Mouse (Mus musculus): ENCODE measurements around the gene Plekhm1.

Plekhm1 gene

DNA sequence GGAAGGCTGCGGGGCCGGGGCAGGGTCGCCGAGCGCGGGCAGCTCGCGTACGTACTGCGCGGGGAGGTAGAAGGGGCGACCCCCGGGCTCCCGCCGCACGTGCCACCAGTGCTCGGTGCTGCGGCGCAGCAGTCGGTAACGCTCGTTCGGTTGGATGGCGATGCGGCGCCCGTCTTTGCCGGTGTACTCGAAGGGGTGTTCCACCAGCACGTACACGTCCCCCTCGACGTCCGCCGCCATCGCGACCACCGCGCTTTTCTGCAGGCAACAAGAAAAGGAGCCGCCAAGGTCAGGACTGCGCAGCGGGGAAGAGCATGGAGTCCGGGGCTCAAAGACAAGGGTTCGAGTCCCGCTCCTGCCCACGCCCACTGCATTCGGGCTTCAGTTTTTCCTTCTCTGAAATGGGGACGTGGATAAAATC lies 51.8 kb downstream of the Plekhm1 start:
- DNase-seq = no peak

DNA sequence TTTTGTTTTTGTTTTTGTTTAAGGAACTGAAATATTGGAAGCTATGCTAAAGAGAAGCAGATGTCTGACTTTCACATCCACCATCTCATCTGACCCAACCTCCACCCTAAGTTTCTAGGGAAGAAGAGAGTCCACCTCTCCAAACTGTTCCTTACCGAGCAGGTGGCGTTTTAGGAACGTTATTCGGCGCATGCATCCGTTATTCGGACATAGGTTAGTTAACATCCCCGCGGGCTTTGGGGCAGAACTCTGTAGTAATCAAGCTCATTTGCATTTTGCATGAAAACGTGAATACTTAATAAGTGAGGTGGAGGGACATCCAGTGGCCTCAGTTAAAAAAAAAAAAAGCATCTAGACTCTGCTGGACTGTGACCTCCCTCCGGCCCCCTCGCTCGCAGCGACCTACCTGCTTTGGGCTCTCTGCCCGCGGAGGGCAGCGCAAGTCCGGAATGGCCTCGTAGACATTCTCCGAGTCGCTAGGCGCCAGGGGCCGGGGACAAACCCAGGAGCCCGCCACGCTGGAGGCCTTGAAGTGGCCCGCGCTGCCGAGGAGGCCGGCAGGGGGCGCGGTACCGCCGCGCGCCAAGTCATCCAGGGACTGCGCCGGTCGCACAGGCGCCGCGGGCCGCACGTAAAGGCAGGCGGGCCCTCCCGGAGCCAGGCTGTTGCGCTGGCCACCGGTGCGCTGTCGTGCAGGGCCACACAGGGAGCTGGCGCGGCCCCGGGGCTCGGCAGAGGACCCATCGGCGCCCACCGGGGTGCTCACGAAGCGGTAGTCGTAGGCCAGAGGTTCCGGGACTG lies 52.4 kb downstream of the Plekhm1 start:
- peak; percentile 90 for DNase-seq

- DNase-seq = peak; percentile 84
Observed at GRCm38 (mm10) chr11:103359122-103359521, 53.4 kb downstream of the Plekhm1 start.

GRCm38 (mm10) chr11:103358316-103358715 lies 54.2 kb downstream of the Plekhm1 start:
- no peak for DNase-seq

- DNase-seq = no peak
Observed at GRCm38 (mm10) chr11:103357710-103358109, 54.8 kb downstream of the Plekhm1 start.

DNA sequence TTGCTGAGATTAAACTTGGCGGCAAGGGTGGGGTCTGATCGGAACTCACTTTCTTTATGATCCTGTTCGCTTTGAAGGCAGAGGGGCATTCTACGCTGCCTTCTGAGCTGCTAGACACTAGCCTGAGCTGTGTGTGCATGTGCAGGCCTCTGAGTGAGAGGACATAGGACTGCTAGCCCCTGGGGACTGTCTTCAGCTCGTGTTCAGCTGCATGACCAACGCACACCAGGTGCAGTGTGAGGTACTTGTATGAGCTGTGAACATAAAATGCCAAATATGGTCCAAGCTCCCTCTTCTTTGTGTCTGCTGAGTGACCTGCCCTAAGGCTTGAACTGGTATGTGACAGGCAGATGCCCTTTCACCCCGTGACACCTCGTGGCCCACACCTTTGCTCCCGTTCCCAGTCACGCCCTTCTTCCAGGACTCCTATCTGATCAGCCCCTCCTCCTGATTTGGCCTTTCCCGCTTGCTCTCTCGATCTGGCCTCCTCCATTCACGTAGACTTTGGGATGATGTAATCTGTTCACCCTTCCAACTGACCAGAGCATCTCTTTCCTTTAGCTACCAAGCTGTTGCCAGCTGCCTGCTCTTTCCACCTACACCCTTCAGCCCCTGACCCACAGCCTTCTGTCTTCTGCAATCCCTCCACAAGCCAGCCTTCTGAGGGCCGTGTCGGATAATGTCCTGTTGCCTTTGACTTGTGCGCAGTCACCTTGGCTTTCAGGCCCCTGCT lies 55.4 kb downstream of the Plekhm1 start:
- DNase-seq = no peak

DNA sequence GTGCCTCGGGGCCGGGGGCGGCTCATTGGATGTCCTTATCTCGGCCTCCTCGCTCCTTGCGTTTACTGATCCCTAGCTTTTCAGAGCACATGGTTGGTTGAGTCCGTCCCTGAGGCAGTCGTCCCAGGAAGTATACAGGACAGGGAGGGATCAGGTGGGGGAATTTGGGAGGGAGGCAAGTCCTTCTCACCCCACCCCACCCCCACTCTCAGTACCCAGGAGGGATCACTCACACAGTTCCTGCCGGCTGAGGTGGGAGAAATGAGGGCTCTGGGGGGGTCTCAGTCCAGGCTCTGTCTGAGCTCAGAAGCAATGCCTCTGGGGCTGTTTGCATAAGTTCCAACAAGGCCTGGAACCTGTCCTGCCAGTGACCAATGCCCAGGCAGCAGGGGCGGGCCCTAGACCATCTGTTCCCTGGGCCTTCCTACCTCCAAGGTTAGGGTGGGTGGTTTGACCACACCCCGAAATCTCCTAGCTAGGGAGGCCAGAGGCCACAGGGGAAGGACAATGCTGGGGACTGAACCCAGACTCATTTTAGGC lies 56.4 kb downstream of the Plekhm1 start:
- DNase-seq = no peak

DNA sequence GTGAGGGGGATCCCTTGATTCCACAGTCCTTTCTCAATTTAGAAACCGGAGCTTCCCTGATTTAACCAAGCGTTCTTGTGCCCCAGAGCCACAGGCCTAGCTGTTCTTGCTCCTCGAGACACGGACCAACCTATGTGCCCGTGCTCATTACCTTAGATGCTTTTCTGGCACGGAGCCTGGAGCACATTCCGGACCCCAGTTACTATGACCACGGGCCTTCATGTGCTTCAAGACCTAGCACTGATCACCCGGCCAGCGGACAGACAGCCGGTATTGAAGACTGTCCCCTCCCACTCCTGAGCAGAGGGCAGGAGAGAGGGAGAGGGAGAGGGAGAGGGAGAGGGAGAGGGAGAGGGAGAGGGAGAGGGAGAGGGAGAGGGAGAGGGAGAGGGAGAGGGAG lies 57.2 kb downstream of the Plekhm1 start:
- no peak for DNase-seq

GRCm38 (mm10) chr11:103354033-103354432 lies 58.5 kb downstream of the Plekhm1 start:
- DNase-seq = no peak

- DNase-seq = no peak
Observed at GRCm38 (mm10) chr11:103352239-103352814, 60.2 kb downstream of the Plekhm1 start.

GRCm38 (mm10) chr11:103350711-103351315 lies 61.7 kb downstream of the Plekhm1 start:
- DNase-seq = no peak

DNA sequence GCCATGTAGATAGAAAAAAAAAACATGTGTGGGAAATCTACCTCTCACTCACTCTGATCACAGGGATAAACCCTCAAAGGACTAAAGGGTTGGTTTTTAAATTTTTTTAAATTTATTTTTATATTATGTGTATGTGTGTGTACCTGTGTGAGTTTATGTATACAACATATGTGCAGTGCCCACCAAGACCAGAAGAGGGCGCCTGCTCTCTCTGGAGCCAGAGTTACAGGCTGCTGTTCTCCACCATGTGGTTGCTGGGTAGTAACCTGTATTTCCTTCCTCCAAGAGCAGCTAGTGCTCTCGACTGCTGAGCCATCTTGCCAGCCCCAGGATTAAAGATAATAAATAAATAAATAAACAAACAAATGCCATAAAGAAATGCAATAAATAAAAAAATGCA lies 62.8 kb downstream of the Plekhm1 start:
- no peak for DNase-seq

- DNase-seq = peak; percentile 78
Observed at GRCm38 (mm10) chr11:103346657-103347056, 65.8 kb downstream of the Plekhm1 start.

- DNase-seq = no peak
Observed at GRCm38 (mm10) chr11:103346236-103346635, 66.3 kb downstream of the Plekhm1 start.

GRCm38 (mm10) chr11:103345408-103346091 lies 66.9 kb downstream of the Plekhm1 start:
- DNase-seq = no peak

- no peak for DNase-seq
Observed at GRCm38 (mm10) chr11:103344494-103345332, 67.8 kb downstream of the Plekhm1 start.

DNA sequence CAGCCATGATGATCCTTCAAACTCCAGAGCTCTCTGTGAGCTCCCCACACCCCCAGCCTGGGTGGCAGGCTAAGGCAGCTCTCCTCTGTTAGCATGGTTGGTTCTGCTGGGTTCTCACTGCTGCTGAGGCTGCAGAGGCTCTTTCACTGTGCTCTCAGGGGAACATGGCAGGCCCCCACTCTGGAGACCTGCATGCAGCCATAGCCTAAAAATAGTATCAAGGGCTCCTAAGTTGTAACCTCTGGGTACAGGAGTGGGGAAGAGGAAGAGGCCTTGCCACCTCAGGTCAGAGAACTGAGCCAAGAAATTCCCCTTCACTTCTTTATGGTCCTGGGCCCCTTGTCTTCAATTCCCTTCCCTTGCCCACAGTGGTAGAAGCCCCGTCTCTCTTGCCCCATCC lies 68.6 kb downstream of the Plekhm1 start:
- no peak for DNase-seq

- no peak for DNase-seq
Observed at GRCm38 (mm10) chr11:103343063-103343462, 69.4 kb downstream of the Plekhm1 start.

GRCm38 (mm10) chr11:103340677-103341076 lies 71.8 kb downstream of the Plekhm1 start:
- DNase-seq = no peak

- DNase-seq = no peak
Observed at GRCm38 (mm10) chr11:103340130-103340529, 72.4 kb downstream of the Plekhm1 start.

DNA sequence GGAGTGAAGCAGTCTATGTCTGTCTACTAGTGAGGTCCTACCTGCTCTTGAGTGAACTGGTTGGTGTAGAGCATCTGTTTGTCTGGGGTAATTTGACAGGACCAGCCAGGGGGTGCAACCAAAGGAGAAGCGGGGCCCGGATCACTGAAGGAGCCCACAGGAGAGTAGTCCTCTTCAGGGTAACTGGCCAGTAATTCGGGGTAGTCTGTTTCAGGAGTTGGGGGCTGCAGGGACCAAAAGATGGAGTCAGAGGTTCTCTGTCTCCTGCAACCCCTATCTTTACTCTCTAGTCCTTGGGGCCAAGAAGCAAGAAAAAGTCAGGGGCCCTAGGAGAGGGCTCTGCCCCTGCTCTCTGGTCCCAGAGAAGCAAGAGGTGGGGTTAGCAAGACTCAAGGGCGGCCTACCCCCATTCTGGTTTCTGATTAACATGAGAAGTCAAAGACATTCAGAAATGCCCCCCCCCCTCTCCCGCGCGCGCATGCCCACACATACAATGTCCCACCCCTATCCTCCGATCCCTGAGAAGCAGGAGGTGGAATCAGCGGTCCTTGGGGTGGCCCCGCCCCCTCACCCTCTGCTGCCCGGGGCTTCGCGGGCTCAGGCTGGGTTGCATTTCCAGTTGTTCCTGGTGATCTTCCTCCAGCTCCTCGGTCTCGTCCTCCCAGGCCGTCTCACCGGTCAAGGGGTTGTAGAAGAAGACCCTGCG lies 72.9 kb downstream of the Plekhm1 start:
- DNase-seq = no peak

Measured in lung, postnatal 10 days (tissue).